Mouse (Mus musculus): ENCODE results near the gene Lrriq3.

DNA sequence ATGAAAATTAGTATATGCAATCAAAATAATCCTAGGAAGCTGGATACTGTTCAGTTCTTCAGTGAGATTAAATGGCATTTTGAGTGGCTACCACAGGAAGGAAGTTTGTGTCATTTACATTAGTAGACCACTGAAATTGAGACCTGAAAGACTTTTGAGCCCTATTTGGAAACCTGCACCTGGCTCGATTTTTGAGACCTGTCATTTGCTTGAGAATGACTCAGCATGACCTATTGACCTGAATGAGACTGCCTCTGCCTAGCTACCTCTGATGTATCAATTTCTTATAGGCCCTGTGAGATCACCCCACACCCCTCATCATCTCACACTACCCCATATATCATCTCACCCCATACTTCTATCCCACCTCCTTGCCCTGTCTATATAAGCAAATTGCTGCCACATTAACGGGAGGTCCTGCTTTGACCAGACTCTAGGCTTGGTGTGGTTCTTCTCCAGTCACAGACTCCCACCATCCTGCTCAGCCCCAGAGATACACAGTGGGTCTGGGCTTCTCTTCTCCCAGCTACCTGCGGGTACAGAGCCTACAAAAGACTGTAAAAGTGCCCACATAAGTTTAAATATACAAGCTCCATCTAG, 87.2 kb downstream of the Lrriq3 start:
- TF ChIP-seq CTCF (IDR thresholded peaks at IDR 0.05; ENCODE audit: low read depth, low read length) (no peak), POLR2A (IDR thresholded peaks at IDR 0.05; ENCODE audit: extremely low read depth, insufficient read depth, low read length) (no peak)

Data from liver, adult 2 months (tissue).